24 mouse cellular contexts compared by ENCODE assay signal in the genomic region with DNA sequence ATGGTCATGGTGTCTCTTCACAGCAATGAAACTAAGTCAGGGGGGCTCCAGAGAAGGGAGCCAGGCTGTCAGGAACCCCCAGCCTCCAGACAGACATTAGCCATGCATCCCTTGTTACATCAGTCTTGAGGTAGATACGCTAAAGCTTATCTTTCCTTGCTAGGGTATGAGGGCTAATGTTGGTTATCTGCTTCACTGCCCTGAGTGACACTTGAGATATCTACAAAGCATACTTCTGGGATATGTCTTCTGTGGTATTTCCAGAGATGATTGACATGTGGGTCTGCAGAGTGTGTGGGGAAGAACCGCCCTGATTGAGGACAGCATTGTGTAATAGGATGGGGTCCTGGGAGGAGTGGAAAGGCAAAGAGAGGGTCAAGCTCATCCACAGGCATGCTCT. TPM values are rescaled to one million over a fixed set of nuclear protein-coding genes. Genes with fewer than 3 reads are reported as not detected.
DNase-seq lines count a peak whose midpoint lies in the region; ATAC-seq and TF ChIP-seq lines count a peak whose summit lies in the region.
"Had no signal": no experiment of that assay in that cellular context is flagged by ENCODE, and none has a peak within 500 bp of the region (broad histone marks: within the 10 kb centered on the region; RNA-seq: fewer than 3 reads in every experiment).

No protein-coding gene starts in this region.

- no peak overlapping the region; the same call in 1 of the 2 replicates for H3K9ac ChIP-seq in liver, embryonic 14.5 days (replicated peaks)
- H3K9ac ChIP-seq in liver, postnatal 0 days (replicated peaks): no peak overlapping the region
- no peak overlapping the region for H3K9ac ChIP-seq in liver, embryonic 16.5 days (ENCODE audit: low read depth, low read length)
- H3K9ac ChIP-seq: forebrain, embryonic 13.5 days; heart, embryonic 12.5 days; heart, embryonic 15.5 days; hindbrain, embryonic 13.5 days had no signal

- no peak for TF ChIP-seq CTCF in liver, embryonic 14.5 days (IDR thresholded peaks at IDR 0.05; ENCODE audit: low read depth)
- TF ChIP-seq CTCF in liver, postnatal 0 days (IDR thresholded peaks at IDR 0.05; ENCODE audit: low read depth): no peak

- intact Hi-C loops in left cerebral cortex, postnatal 36 days (cut with DNase I): no loop called here

- H3K4me3 ChIP-seq in liver, embryonic 14.5 days (ENCODE audit: insufficient read depth in 1 of 2, low read depth in 2 of 2, low read length in 2 of 2): no peak overlapping the region
- no peak overlapping the region for H3K4me3 ChIP-seq in liver, postnatal 0 days (ENCODE audit: low read depth, low read length)
- H3K4me3 ChIP-seq in liver, embryonic 16.5 days (ENCODE audit: low read depth, low read length): no peak overlapping the region
- H3K4me3 ChIP-seq: forebrain, embryonic 10.5 days; forebrain, embryonic 13.5 days; heart, embryonic 12.5 days; heart, embryonic 15.5 days; hindbrain, embryonic 10.5 days; hindbrain, embryonic 13.5 days had no signal

- TF ChIP-seq EP300 in liver, embryonic 14.5 days (IDR thresholded peaks at IDR 0.05; ENCODE audit: low read depth): peak; percentile 21; the same call in 1 of the 2 replicates
- TF ChIP-seq EP300 in liver, postnatal 0 days (IDR thresholded peaks at IDR 0.05; ENCODE audit: low read depth): no peak

- peaks cover 55 to 65% of the 10 kb centered on the region in 2 experiments for H3K4me1 ChIP-seq in liver, embryonic 14.5 days (replicated peaks; ENCODE audit: control insufficient read depth in 2 of 2, insufficient read depth in 2 of 2, low read length in 1 of 2)
- peaks cover 49% of the 10 kb centered on the region for H3K4me1 ChIP-seq in liver, postnatal 0 days (ENCODE audit: insufficient read depth)
- H3K4me1 ChIP-seq in liver, embryonic 16.5 days (ENCODE audit: control insufficient read depth, low read depth, low read length): peaks cover 74% of the 10 kb centered on the region

- DNase-seq in heart, adult 11 months: peak; percentile 79
- no peak for DNase-seq in heart, adult 9 months (ENCODE audit: low spot score in 2 of 2)
- no peak for DNase-seq in liver, embryonic 14.5 days (ENCODE audit: low read depth in 3 of 3, low spot score in 3 of 3)
- no peak for DNase-seq in liver, postnatal 0 days
- DNase-seq in left cerebral cortex, postnatal 36 days (ENCODE audit: low spot score in 2 of 2): no peak
- DNase-seq: adrenal gland, adult 2 months; adrenal gland, postnatal 14 days; cerebellum, adult 11-12 months; cerebellum, adult 8-10 months; cerebellum, postnatal 14 days; gastrocnemius, postnatal 10 days; gastrocnemius, postnatal 36 days; heart, postnatal 10 days; heart, postnatal 36 days had no signal

- ATAC-seq in liver, embryonic 14.5 days (ENCODE audit: insufficient read depth): no peak
- no peak for ATAC-seq in liver, postnatal 0 days
- no peak for ATAC-seq in liver, embryonic 16.5 days (ENCODE audit: low read depth)
- ATAC-seq: forebrain, embryonic 13.5 days; forebrain, embryonic 16.5 days; hindbrain, postnatal 0 days; inflammation-experienced regulatory T-cells, adult 6 months had no signal

- no peaks in the 10 kb centered on the region for H3K9me3 ChIP-seq in liver, embryonic 14.5 days (ENCODE audit: control insufficient read depth, low read length)
- no peaks in the 10 kb centered on the region for H3K9me3 ChIP-seq in liver, postnatal 0 days (ENCODE audit: low read length)
- H3K9me3 ChIP-seq in liver, embryonic 16.5 days (replicated peaks; ENCODE audit: control insufficient read depth, low read length): no peaks in the 10 kb centered on the region
- H3K9me3 ChIP-seq: forebrain, embryonic 10.5 days; forebrain, embryonic 13.5 days; heart, embryonic 12.5 days; heart, embryonic 15.5 days; hindbrain, embryonic 10.5 days; hindbrain, embryonic 13.5 days had no signal

- H3K27ac ChIP-seq in liver, embryonic 14.5 days: no peak overlapping the region
- no peak overlapping the region for H3K27ac ChIP-seq in liver, postnatal 0 days (ENCODE audit: low read depth)
- H3K27ac ChIP-seq in liver, embryonic 16.5 days (ENCODE audit: low read length): peak overlapping the region; percentile 15; the same call in 1 of the 2 replicates
- H3K27ac ChIP-seq: forebrain, embryonic 10.5 days; forebrain, embryonic 13.5 days; heart, embryonic 15.5 days; hindbrain, embryonic 10.5 days; hindbrain, embryonic 13.5 days; hindbrain, postnatal 0 days had no signal

- H3K27me3 ChIP-seq in liver, embryonic 14.5 days (ENCODE audit: control insufficient read depth, insufficient read depth, low read length): no peaks in the 10 kb centered on the region
- no peaks in the 10 kb centered on the region for H3K27me3 ChIP-seq in liver, postnatal 0 days (ENCODE audit: insufficient read depth, low read length)
- no peaks in the 10 kb centered on the region for H3K27me3 ChIP-seq in liver, embryonic 16.5 days (ENCODE audit: control insufficient read depth, insufficient read depth, low read depth, low read length)
- H3K27me3 ChIP-seq: heart, embryonic 15.5 days had no signal

- WGBS in liver, embryonic 14.5 days (ENCODE audit: insufficient replicate concordance): 14% methylated on average over 2 of the region's 2 CpGs
- WGBS in liver, postnatal 0 days (ENCODE audit: insufficient replicate concordance): 41% methylated on average over 2 of the region's 2 CpGs
- 13% methylated on average over 2 of the region's 2 CpGs for WGBS in liver, embryonic 16.5 days (ENCODE audit: insufficient replicate concordance)

- no peak overlapping the region for H3K4me2 ChIP-seq in liver, embryonic 14.5 days (ENCODE audit: low read depth)
- no peak overlapping the region for H3K4me2 ChIP-seq in liver, postnatal 0 days (ENCODE audit: low read depth, low read length)
- H3K4me2 ChIP-seq in liver, embryonic 16.5 days (ENCODE audit: low read depth, low read length): no peak overlapping the region
- H3K4me2 ChIP-seq: forebrain, embryonic 13.5 days; heart, embryonic 12.5 days; heart, embryonic 15.5 days; hindbrain, embryonic 13.5 days had no signal

- H3K36me3 ChIP-seq in liver, embryonic 14.5 days (replicated peaks; ENCODE audit: control insufficient read depth, insufficient read depth, low read depth): no peaks in the 10 kb centered on the region
- H3K36me3 ChIP-seq in liver, postnatal 0 days (replicated peaks; ENCODE audit: insufficient read depth, low read length): no peaks in the 10 kb centered on the region
- no peaks in the 10 kb centered on the region for H3K36me3 ChIP-seq in liver, embryonic 16.5 days (ENCODE audit: control insufficient read depth, insufficient read depth)
- H3K36me3 ChIP-seq: forebrain, embryonic 10.5 days; heart, embryonic 12.5 days; heart, embryonic 15.5 days; hindbrain, embryonic 10.5 days; hindbrain, embryonic 13.5 days had no signal

RNA-seq across cellular contexts. Expression of a gene that starts 3.5 kb away (rescaled TPM):
- polyA plus RNA-seq in liver, embryonic 14.5 days (2012; rRNA removed): 15.9 and 18.2 TPM in 2 replicates
- 19.9 and 21.7 TPM in 2 replicates for polyA plus RNA-seq in liver, embryonic 14.5 days (2014; fragmentation: Nextera tagmentation; extraction: Ambion mirVana)
- polyA plus RNA-seq in liver, postnatal 0 days (2015; fragmentation: Nextera tagmentation; extraction: Ambion mirVana): 25.6 and 25.8 TPM in 2 replicates
- 32.2 and 37.0 TPM in 2 replicates for polyA plus RNA-seq in liver, embryonic 16.5 days (2015; fragmentation: Nextera tagmentation; extraction: Ambion mirVana)
- total RNA-seq in left cerebral cortex, postnatal 36 days (2021): 10 to 100 TPM; 19.3 to 20.0 TPM
